Mouse (Mus musculus) C2C12 (cell line): ENCODE results near the gene Dgkd. TPM values are rescaled to one million over a fixed set of nuclear protein-coding genes. Genes with fewer than 3 reads are reported as not detected.

Experiments used
- H3K27me3 ChIP-seq: one replicate; pipeline ENCODE4 v1.6.1; 2011; ENCODE audit not compliant: control insufficient read depth, insufficient read depth, insufficient read length
- H3K36me3 ChIP-seq: one replicate; pipeline ENCODE4 v1.6.1; 2011; ENCODE audit not compliant: control insufficient read depth, insufficient read depth
- H3K4me3 ChIP-seq: one replicate; pipeline ENCODE4 v1.5.1; 2011; ENCODE audit warnings: mild to moderate bottlenecking, control low read depth; ENCODE audit not compliant: poor library complexity, insufficient read depth, severe bottlenecking
- H3K79me2 ChIP-seq: one replicate; pipeline ENCODE4 v1.6.1; 2011; ENCODE audit not compliant: control insufficient read depth, insufficient read depth
- H3K79me3 ChIP-seq: one replicate; pipeline ENCODE4 v1.6.1; 2011; ENCODE audit warnings: low read depth, control low read depth
- H3ac ChIP-seq: one replicate; pipeline ENCODE3; 2011; ENCODE audit warnings: low read depth; ENCODE audit not compliant: control insufficient read depth, insufficient read length
- CEBPB ChIP-seq: IDR thresholded peaks from one replicate; pipeline ENCODE4 v1.6.1; 2011; ENCODE audit warnings: low read depth, mild to moderate bottlenecking, control low read depth, moderate library complexity
- CTCF ChIP-seq: IDR thresholded peaks from one replicate; pipeline ENCODE4 v1.5.1; 2011; ENCODE audit not compliant: control insufficient read depth, insufficient read depth, insufficient read length
- FOSL1 ChIP-seq: IDR thresholded peaks from one replicate; pipeline ENCODE4 v1.8.0; 2011; ENCODE audit warnings: mild to moderate bottlenecking, low read length; ENCODE audit not compliant: poor library complexity, insufficient read depth, severe bottlenecking
- MAX ChIP-seq: IDR thresholded peaks from one replicate; pipeline ENCODE4 v1.6.1; 2011; ENCODE audit warnings: mild to moderate bottlenecking, control low read depth
- MYOD1 ChIP-seq: IDR thresholded peaks from one replicate; pipeline ENCODE4 v1.6.1; 2011; ENCODE audit warnings: low read depth; ENCODE audit not compliant: control insufficient read depth, insufficient read length
- MYOG ChIP-seq: IDR thresholded peaks from one replicate; pipeline ENCODE4 v1.6.1; 2011; ENCODE audit not compliant: control insufficient read depth, insufficient read length; ENCODE audit errors: extremely low read depth
- USF1 ChIP-seq: IDR thresholded peaks from one replicate; pipeline ENCODE4 v1.6.1; 2011; ENCODE audit warnings: low read depth, mild to moderate bottlenecking, control low read depth, moderate library complexity
- polyA plus RNA-seq: library from polyadenylated mRNA; unstranded; fragments of >200 nt; fragmentation: generic; extraction: Trizol; gene quantifications from one replicate; pipeline ENCODE4 v1.2.1, GENCODE M21; 2012; ENCODE audit warnings: missing spikeins

Gene Dgkd
- polyA plus RNA-seq, 1 experiment, result 20.4 TPM

GRCm38 (mm10) chr1:87917361-87917760, 64.3 kb downstream of the Dgkd start:
- H3K27me3 ChIP-seq, result no peaks in the 10 kb centered on the region
- H3K36me3 ChIP-seq, result peaks cover 34% of the 10 kb centered on the region
- no peak for TF ChIP-seq MYOD1
- TF ChIP-seq USF1, result no peak
- no peak for TF ChIP-seq CEBPB
- TF ChIP-seq FOSL1, result no peak
- no peak for TF ChIP-seq MYOG
- no peak for TF ChIP-seq MAX
- no peak for TF ChIP-seq CTCF
- H3K79me3 ChIP-seq, result no peaks in the 10 kb centered on the region
- no peak overlapping the region for H3ac ChIP-seq
- H3K4me3 ChIP-seq, result no peak overlapping the region
- peaks cover 5% of the 10 kb centered on the region for H3K79me2 ChIP-seq

GRCm38 (mm10) chr1:87918061-87918460, 65.0 kb downstream of the Dgkd start:
- no peaks in the 10 kb centered on the region for H3K27me3 ChIP-seq
- peaks cover 34% of the 10 kb centered on the region for H3K36me3 ChIP-seq
- no peak overlapping the region for H3K4me3 ChIP-seq
- TF ChIP-seq MYOG, result no peak
- no peak for TF ChIP-seq USF1
- no peak for TF ChIP-seq MAX
- no peak for TF ChIP-seq CTCF
- H3K79me2 ChIP-seq, result no peaks in the 10 kb centered on the region
- no peak overlapping the region for H3ac ChIP-seq
- H3K79me3 ChIP-seq, result no peaks in the 10 kb centered on the region

- Histone ChIP-seq H3K27me3 (no peaks in the 10 kb centered on the region), H3K36me3 (peaks cover 36% of the 10 kb centered on the region), H3K79me3 (no peaks in the 10 kb centered on the region), H3ac (no peak overlapping the region), H3K79me2 (no peaks in the 10 kb centered on the region), H3K4me3 (no peak overlapping the region)
- no peak for TF ChIP-seq CTCF
- no peak for TF ChIP-seq FOSL1
- no peak for TF ChIP-seq CEBPB
- no peak for TF ChIP-seq MYOG
- no peak for TF ChIP-seq USF1
- TF ChIP-seq MYOD1, result no peak
- TF ChIP-seq MAX, result no peak
Measured at GRCm38 (mm10) chr1:87920056-87920614, 67.0 kb downstream of the Dgkd start.

GRCm38 (mm10) chr1:87922666-87923065, 69.6 kb downstream of the Dgkd start:
- H3K79me3 ChIP-seq, result no peaks in the 10 kb centered on the region

GRCm38 (mm10) chr1:87924888-87925287, 71.8 kb downstream of the Dgkd start:
- H3K36me3 ChIP-seq, result peaks cover 42% of the 10 kb centered on the region
- TF ChIP-seq FOSL1 (no peak), CEBPB (no peak), CTCF (no peak), MYOG (no peak), MYOD1 (no peak), USF1 (no peak), MAX (no peak)
- no peak overlapping the region for H3ac ChIP-seq
- no peaks in the 10 kb centered on the region for H3K27me3 ChIP-seq
- no peak overlapping the region for H3K4me3 ChIP-seq
- no peaks in the 10 kb centered on the region for H3K79me3 ChIP-seq
- no peaks in the 10 kb centered on the region for H3K79me2 ChIP-seq

More at GRCm38 (mm10) chr1:87922666-87923065, 69.6 kb downstream of the Dgkd start:
- no peak overlapping the region for H3ac ChIP-seq
- TF ChIP-seq FOSL1 (no peak), USF1 (no peak), CTCF (no peak), MYOD1 (no peak), CEBPB (no peak), MYOG (no peak)
- H3K4me3 ChIP-seq, result no peak overlapping the region
- H3K36me3 ChIP-seq, result peaks cover 46% of the 10 kb centered on the region
- H3K27me3 ChIP-seq, result no peaks in the 10 kb centered on the region
- no peaks in the 10 kb centered on the region for H3K79me2 ChIP-seq

GRCm38 (mm10) chr1:87929730-87930129, 76.6 kb downstream of the Dgkd start:
- Histone ChIP-seq H3K4me3 (no peak overlapping the region), H3K27me3 (no peaks in the 10 kb centered on the region), H3ac (no peak overlapping the region), H3K79me3 (no peaks in the 10 kb centered on the region), H3K79me2 (no peaks in the 10 kb centered on the region), H3K36me3 (peaks cover 45% of the 10 kb centered on the region)
- TF ChIP-seq MAX, result no peak
- TF ChIP-seq USF1, result no peak
- no peak for TF ChIP-seq CEBPB
- TF ChIP-seq MYOG, result no peak
- no peak for TF ChIP-seq MYOD1
- no peak for TF ChIP-seq CTCF
- no peak for TF ChIP-seq FOSL1
